Mouse (Mus musculus) left cerebral cortex, postnatal 14 days (tissue): ENCODE measurements around the gene Tab2. TPM values are rescaled to one million over a fixed set of nuclear protein-coding genes. Genes with fewer than 3 reads are reported as not detected.
A peak's percentile ranks its signal among the peaks of the same experiment; 100 is the strongest.
"Not testable (repeated sequence)": the region's sequence is repeated elsewhere in the genome, so short reads cannot be mapped to it uniquely, and the experiment has no call there.

ENCODE experiments used
- DNase-seq, 2 experiments: peaks; one replicate each; pipeline ENCODE4 v3.0.0; 2021 to 2022; ENCODE audit warnings: low spot score in 2 of 2, mixed read lengths in 1 of 2
- intact Hi-C: fragments of 180-260 bp; cut with DNase I; formaldehyde crosslinking; loops from one replicate; pipeline ENCODE4 v1.15.1; 2025
- total RNA-seq, 2 experiments: library from RNA; stranded (reverse); gene quantifications; 2 replicates each; pipeline ENCODE4 v1.2.3; 2021

Tab2 gene
- total RNA-seq, 2 experiments from 2014 or later: 52.9 to 56.3 TPM

GRCm38 (mm10) chr10:7904157-7904556 is 51.9 kb downstream of the Tab2 start:
- intact Hi-C loops: no loop called here
- DNase-seq: no peak

- intact Hi-C loops: no loop called here
- peak; percentile 38 for DNase-seq
Observed at GRCm38 (mm10) chr10:7900719-7901627, 55.1 kb downstream of the Tab2 start.

- no peak for DNase-seq
- intact Hi-C loops: no loop called here
Observed at GRCm38 (mm10) chr10:7888256-7888868, 67.7 kb downstream of the Tab2 start.

- peak; percentile 69 to 88 for DNase-seq
- intact Hi-C loops: loop anchor here (1.0 kb wide), 1 partner anchor 357 kb away; no protein-coding TSS in a partner anchor
Observed at GRCm38 (mm10) chr10:7883524-7883923, 72.5 kb downstream of the Tab2 start.

- no peak for DNase-seq
- intact Hi-C loops: no loop called here
Observed at GRCm38 (mm10) chr10:7881971-7882370, 74.1 kb downstream of the Tab2 start.

- DNase-seq, intact Hi-C loops: not testable (repeated sequence)
Observed at GRCm38 (mm10) chr10:7880283-7880682, 75.7 kb downstream of the Tab2 start.

- intact Hi-C loops: no loop called here
- no peak for DNase-seq
Observed at GRCm38 (mm10) chr10:7874194-7874593, 81.8 kb downstream of the Tab2 start.

GRCm38 (mm10) chr10:7871381-7872020 is 84.5 kb downstream of the Tab2 start:
- DNase-seq: no peak
- intact Hi-C loops: no loop called here

GRCm38 (mm10) chr10:7870571-7871315 is 85.3 kb downstream of the Tab2 start:
- DNase-seq: peak; percentile 59 to 83
- intact Hi-C loops: no loop called here

- DNase-seq: no peak
- intact Hi-C loops: no loop called here
Observed at GRCm38 (mm10) chr10:7869746-7870145, 86.3 kb downstream of the Tab2 start.

- intact Hi-C loops: no loop called here
- DNase-seq: no peak
Observed at GRCm38 (mm10) chr10:7867666-7868030, 88.4 kb downstream of the Tab2 start.

- peak in 1 of 2 experiments; percentile 18 for DNase-seq
- intact Hi-C loops: no loop called here
Observed at GRCm38 (mm10) chr10:7866762-7867665, 89.0 kb downstream of the Tab2 start.

GRCm38 (mm10) chr10:7864806-7865205 is 91.2 kb downstream of the Tab2 start:
- DNase-seq: no peak
- intact Hi-C loops: no loop called here

- intact Hi-C loops: no loop called here
- no peak for DNase-seq
Observed at GRCm38 (mm10) chr10:7864184-7864583, 91.8 kb downstream of the Tab2 start.

GRCm38 (mm10) chr10:7863411-7863810 is 92.6 kb downstream of the Tab2 start:
- intact Hi-C loops: no loop called here
- DNase-seq: no peak

GRCm38 (mm10) chr10:7861937-7862657 is 93.9 kb downstream of the Tab2 start:
- no peak for DNase-seq
- intact Hi-C loops: no loop called here

GRCm38 (mm10) chr10:7861259-7861936 is 94.6 kb downstream of the Tab2 start:
- DNase-seq: no peak
- intact Hi-C loops: no loop called here
